Mouse (Mus musculus): ENCODE measurements around the gene Rapgef4.

Gene Rapgef4

DNA sequence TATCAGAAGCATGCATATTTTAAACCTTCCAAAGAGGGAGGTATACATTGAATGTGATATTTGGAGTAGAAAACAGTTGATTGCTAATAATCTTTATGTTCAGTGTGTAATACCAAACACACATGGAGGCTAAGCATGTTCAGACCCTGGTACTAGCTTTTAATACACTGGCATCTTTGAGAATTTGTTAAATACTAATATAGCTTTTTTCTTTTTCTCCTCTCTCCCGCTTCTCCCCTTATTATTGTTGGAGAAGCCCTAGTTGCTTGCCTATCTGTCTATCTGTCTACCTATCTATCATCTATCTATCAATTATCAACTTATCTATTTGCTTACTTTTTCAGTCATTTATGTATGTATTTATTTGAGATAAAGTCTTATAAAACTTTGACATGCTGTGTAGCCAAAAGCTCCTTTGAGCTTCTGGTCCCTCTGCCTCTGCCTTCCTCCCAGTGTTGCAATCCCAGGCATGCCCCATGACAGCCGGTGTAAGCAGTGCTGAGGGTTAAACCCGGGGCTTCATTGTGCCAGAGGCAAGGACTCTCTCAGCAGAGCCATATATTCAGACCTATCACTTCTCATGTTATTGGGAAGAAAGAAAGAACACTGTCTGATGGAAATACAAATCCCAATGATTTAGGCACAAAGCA is 96.6 kb downstream of the Rapgef4 start:
- DNase-seq (ENCODE audit: low spot score in 2 of 2) = no peak

GRCm38 (mm10) chr2:72078140-72078521 is 97.1 kb downstream of the Rapgef4 start:
- DNase-seq (ENCODE audit: low spot score in 2 of 2) = no peak

DNA sequence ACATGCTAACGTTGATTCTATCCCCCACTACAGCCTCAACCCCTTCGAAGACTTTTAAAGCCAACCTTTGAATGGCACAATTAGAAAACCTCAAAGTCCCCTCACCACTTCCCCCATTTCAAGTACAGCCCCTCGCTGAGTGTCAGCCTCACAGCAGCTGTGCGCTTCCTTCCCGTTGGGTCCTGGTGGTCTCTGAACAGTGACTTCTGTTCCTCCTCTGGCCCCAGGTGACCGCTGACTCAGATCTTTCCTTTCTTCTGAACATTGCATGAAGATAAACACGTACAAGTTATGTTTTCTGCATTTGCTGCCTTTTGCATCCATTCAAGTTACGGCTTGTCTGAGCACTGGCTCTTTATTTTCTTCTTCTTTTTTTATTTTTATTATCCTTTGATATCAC is 98.1 kb downstream of the Rapgef4 start:
- no peak for DNase-seq (ENCODE audit: low spot score in 2 of 2)

DNA sequence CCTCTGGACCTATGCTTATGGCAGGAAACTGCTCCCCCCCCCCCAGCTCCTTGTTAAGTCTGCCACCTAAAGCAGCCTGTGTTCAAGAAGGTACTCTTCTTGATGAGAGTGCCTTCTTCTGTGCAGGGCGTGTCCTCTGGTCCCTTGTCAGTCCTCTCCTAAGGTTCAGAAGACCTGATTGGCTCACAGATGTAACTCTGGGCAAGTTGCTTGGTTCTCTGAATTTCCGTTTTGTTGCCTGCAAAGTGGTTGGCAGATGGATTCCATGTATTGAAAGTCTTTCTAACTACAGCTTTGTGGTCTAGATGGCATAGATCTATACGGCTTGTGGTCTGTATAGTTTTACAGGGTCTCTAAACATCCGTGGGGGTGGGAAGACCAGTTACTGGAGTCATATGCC is 101.8 kb downstream of the Rapgef4 start:
- no peak for DNase-seq (ENCODE audit: low spot score in 2 of 2)

DNA sequence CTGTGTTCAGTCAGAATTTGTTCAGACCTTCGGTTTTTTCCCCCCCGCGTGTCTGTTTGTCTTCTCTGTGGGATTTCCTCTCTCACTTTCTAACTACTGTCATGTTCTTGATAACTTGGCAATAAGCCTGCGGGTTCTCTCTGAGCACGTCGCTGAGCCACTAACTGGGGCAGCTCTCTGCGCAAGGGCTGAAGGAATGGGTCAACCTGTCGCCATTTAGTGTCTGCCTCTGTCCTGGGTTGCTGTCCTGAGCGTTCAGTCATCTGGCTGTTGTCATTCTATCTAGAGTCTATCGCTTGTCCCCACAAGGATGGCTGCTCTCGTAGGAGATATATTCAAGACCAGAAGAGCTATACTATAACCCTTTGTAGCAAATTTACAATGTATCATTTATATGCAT is 107.8 kb downstream of the Rapgef4 start:
- DNase-seq (ENCODE audit: low spot score in 2 of 2) = no peak

GRCm38 (mm10) chr2:72090061-72090460 is 109.0 kb downstream of the Rapgef4 start:
- no peak for DNase-seq (ENCODE audit: low spot score in 2 of 2)

DNA sequence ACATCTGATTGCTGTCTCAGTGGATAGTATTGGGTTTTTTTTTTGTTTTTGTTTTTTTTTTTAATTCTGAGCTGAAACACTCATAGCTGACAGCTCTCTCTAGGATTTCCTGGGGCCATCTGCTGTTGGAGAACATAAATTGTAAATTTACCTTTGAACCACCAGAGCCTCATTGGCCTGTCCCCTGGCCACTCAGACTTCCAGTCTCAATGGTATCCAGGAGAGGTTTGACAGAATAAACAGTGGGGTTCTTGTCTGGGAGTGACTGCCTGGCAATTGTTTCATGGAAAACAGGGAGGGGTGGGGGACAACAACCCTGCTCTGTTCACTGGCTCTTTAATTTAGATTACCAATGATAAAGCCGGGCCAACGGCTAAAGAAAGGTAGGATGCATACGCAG is 111.0 kb downstream of the Rapgef4 start:
- no peak for DNase-seq (ENCODE audit: low spot score in 2 of 2)

DNA sequence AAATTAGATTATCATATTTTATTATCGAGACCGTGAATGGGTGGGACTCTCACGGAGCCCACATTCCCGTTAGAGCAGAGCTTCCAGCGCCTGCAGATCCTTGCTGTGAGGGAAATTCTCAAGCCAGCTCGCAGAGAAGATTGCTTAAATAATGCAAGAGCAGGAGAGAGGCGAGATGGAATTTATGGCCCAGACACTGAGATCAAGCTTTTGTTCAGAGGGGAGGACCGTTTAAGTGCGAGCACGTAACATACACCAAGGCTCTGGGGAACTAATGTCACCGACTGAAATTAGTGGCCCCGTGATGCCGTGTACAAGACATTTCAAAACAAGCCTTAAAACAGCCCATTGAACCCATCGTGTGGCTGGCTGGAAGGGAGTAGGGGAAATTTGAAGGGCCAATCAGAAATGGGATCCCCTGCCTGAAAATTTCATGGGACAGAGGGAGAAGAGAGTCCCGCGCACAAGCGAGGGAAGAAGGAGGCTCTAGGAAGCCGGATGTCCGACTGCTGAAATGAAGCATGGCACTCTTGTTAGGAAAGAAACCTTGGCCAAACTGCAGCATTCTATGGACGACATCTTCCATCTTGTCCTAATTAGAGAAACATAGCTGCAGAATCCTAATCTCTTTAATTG is 112.5 kb downstream of the Rapgef4 start:
- DNase-seq (ENCODE audit: low spot score in 2 of 2) = no peak

DNA sequence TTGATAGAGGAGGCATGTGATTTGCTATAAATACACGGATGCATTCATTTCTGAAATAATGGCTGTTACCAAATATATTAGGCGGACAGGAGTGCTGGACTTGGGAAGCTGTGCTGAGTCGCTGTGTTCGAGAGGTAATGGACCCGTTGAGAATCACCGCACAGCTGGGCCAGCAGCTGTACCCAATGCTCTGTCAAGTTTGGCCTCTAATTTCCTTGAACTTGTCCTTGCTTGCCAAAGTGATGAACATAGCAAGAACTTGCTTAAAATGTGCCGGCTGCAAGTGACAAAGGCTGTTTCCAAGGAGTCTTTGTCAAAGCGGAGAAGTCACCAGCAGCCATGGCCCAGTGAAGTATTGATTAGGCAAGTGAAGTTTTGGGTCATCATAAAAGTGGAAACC is 113.0 kb downstream of the Rapgef4 start:
- no peak for DNase-seq (ENCODE audit: low spot score in 2 of 2)

DNA sequence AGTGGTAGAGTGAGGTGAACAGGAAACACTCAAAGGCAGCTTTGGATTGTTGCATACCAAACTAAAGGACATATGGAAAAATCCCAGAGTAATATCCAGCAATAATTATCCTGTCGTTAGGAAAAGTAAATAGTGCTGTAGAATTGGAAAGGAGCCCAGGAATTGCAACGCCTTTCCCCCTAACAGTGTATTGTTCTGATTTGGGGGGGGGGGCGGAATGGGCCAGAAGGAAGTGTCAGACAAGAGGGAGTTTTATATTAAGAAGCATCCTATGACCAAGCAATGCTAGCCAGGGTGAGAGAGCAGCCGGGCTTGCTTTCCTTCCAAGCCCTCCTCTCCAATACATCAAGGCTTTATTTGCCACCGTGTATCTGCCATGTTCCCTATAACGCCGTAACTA is 113.4 kb downstream of the Rapgef4 start:
- no peak for DNase-seq (ENCODE audit: low spot score in 2 of 2)

DNA sequence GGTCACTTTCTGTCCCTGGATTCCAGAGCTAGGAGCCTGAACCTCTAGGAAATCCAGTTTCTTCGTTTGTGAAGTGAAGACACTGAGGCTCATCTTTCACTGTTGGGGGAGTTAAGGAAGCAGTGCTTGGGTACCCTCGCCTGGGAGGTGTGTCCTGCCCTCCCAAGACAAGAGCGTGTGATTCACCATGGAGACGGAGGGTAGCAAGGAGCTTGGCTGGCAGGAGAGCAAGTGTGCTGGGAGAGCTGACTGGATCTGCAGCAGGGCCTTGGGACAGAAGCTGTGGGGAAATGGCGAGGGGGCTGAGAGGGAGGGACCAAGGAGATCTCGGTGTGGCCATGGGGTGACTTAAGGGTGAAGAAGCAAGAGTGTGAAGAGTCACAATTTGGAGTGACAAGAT is 114.0 kb downstream of the Rapgef4 start:
- DNase-seq (ENCODE audit: low spot score in 2 of 2) = no peak

DNA sequence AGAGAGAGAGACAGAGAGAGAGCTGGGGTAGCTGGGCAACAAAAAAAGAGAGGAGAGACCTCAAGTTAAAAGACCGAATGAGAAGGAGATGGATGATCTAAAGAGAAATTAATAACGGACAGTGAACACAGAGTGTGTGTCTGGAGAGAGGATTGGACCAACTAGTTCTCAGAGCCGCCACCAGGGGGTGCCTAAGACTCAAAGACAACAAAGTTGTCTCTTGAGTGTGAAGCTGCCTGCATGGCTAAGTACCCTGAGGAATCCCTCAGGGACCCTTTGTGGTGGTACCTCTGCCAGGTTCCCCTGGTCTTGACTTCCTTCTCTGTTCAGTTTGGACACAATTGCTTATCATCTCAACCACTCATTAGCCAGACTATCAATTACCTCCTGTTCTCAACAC is 115.3 kb downstream of the Rapgef4 start:
- DNase-seq (ENCODE audit: low spot score in 2 of 2) = no peak

GRCm38 (mm10) chr2:72098366-72098765 is 117.3 kb downstream of the Rapgef4 start:
- DNase-seq (ENCODE audit: low spot score in 2 of 2) = no peak

DNA sequence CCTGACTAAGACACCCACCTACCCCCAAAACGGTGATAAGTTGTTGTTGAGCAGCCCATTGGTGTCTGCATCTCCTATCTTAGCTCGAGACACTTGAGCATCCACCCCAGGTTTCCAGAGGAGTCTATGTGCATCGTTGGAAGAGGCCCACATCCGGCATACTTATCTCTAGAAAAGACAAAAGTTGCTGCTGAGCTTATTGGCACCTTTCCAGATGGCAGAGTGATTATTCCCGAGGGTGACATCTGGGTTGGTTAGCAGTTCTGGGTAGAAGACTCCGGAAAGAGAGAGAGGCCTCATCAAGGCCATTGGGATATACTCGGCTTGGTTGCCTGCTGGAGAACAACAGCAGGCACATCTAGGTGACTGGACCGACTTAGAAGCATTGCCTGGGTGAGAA is 123.6 kb downstream of the Rapgef4 start:
- no peak for DNase-seq (ENCODE audit: low spot score in 2 of 2)

GRCm38 (mm10) chr2:72107525-72108180 is 126.6 kb downstream of the Rapgef4 start:
- DNase-seq (ENCODE audit: low spot score in 2 of 2) = no peak

DNA sequence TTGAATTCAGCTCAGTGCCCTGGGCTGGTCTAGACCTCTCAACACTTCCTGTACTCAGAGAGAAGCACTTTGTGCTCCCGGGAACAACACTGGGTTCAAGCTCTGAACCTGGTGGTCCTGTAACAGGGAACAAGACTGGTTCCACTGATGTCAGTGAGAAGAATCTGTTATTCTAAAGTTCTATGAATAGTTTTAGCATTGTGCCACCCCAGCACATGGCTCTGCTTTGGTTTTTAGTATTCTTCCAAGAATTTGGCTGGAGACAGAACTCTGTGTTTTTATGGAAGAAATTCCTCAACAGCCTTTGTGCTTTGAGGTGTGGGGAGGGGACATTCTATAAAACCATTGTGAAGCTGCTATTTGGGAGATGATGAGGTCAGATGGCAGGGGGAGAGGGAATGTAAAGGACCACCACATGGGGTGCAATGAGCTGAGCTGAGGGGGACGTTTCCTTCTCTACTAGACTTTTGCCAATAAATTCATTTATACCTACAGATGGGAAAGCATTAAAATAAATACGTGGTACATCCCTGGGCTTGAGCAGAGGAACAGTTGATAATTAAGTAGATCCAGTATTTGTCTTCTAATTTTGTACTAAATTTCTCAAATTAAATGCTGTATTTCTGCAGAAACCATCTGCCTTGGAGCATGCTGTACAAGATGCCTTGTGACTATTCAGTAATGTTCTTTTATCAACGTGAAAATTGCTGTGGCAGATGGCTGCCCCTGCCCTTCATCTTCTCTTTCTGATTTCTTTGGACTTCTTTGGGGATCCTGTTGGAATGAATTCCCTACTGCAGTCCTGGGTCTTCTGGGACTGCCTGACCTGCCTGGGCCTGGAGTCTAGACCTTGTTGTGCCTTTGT is 127.6 kb downstream of the Rapgef4 start:
- DNase-seq (ENCODE audit: low spot score in 2 of 2) = no peak

DNA sequence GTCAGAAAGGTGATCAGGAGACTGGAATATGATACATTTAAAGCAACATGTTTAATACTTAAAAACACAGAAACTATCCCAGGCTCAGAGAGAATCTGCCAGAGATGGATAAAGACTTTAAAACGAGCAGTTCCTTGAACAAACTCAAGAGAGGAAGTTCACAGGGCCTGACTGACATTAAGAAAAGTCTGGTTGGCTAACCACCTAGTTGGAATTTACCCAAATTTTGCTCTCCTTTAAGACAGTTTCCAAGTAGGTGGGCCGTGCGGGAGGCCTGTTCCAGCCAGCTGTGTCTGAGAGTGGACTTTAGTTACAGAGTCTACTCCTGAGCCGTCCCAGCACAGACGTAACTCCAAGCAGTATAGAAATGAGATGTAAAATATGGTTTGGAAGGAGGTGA is 129.4 kb downstream of the Rapgef4 start:
- DNase-seq (ENCODE audit: low spot score in 2 of 2) = no peak

DNA sequence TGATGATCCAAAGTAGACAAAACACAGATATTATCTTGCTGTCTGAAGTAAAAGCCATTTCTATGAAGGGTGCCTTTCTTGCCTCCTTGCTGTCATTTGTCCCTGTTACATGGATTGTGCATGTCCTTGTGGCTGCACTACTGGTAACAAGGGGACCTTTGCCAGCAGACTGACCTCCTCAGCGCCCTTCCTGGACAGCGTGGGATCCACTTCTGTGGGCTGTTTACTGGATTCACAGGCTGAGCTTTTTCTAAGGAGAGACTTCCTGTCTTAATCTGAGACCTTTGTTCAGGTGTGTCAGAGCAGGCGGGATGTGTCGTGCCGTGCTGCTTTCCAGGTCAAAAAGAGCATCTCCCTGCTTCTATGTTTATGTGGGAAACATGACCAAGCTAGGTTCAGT is 132.7 kb downstream of the Rapgef4 start:
- no peak for DNase-seq (ENCODE audit: low spot score in 2 of 2)

DNA sequence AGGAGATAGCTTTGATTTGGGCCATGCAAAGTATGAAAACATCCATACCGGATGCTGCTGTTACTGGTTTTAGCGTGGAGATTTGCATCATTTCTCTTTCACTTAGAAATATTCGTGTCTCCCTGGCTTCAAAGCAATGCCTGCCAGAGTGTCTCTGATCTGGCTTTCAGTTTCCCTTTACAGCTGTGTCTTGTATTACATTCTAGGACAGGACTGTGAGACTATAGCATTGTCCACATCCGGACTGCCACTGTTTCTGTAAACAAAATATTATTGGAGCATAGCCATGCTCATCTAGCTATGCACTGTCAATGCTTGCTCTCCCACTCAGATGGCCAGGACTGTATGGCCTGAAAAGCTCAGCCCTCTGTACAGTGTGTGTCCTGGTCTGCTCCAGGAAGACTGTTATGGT is 133.1 kb downstream of the Rapgef4 start:
- DNase-seq (ENCODE audit: low spot score in 2 of 2) = no peak

DNA sequence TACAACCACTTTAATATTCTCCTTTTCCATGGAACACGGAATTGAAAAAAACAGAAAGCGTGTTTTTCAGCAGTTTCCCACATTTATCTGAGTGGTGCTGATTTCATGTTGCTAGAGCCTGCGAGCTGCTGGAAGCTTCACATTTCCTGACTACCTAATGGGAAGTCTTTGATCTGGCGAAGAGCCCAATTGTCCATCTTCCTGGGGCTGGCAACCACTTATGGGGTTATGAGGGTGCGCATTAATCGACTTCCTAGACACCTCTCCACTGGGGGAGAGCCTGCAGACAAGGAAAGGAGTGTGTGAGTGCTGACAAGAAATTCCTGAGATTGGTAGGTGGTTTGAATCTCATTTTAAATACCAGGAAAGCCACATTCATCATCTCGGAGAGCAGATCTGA is 135.1 kb downstream of the Rapgef4 start:
- no peak for DNase-seq (ENCODE audit: low spot score in 2 of 2)

DNA sequence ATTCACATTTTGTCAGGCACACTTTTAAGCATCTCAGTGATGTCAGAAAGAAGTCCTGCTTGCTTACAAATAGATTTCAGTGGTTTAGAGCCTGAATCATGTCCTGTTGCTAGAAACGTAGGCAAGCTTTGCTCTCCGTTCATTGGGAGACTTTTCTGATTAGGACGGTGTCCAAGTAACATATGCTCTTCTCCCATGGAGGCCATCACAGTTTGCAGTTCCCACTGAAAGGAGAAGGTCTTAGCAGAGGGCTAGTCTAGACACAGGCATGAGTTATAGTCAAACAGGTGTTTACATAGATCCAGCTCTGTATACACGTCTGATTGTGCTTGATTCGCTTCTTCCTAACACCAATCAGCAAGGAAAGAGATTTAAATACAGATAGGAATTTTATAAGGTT is 135.7 kb downstream of the Rapgef4 start:
- no peak for DNase-seq (ENCODE audit: low spot score in 2 of 2)
